Mouse (Mus musculus): Measurements from ENCODE around the gene 4632433K11Rik. TPM values are rescaled to one million over a fixed set of nuclear protein-coding genes. Genes with fewer than 3 reads are reported as not detected.

The 4632433K11Rik gene
- polyA plus RNA-seq, 1 experiment: not detected

DNA sequence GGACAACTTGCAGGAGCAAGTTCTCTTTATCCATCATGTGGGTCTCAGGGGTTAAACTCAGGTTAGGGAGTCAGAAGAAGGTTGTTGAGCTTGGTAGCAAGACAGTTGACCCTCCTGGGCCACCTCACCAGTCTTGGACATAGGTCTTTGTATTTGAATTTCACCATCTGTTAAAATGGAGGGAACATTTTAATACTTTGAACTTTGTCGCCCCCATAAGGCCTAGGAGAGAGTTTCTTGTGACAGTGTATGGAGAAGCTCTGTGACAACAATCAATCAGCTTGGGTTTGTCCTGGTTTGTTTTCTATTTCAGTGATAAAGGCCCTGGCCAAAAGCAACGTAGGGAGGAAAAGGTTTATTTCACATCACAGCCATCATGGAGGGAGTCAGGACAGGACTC, 13.4 kb downstream of the 4632433K11Rik start:
- H3K4me3 ChIP-seq (ENCODE audit: control insufficient read depth, low read depth, low read length): no peak overlapping the region
- peaks cover 5% of the 10 kb centered on the region for H3K4me1 ChIP-seq (ENCODE audit: control insufficient read depth, insufficient read depth, low read length)
- H3K27me3 ChIP-seq (ENCODE audit: control insufficient read depth, insufficient read depth, low read length): no peaks in the 10 kb centered on the region
- TF ChIP-seq POLR2A (IDR thresholded peaks at IDR 0.05; ENCODE audit: control insufficient read depth, low read depth, low read length): no peak
- no peak for TF ChIP-seq CTCF (IDR thresholded peaks at IDR 0.05; ENCODE audit: control insufficient read depth, insufficient read depth, insufficient replicate concordance, low read depth, low read length)
- no peak overlapping the region for H3K27ac ChIP-seq (ENCODE audit: control insufficient read depth, insufficient read depth, low read depth, low read length)
- H3K36me3 ChIP-seq (ENCODE audit: control insufficient read depth, insufficient read depth, low read length): no peaks in the 10 kb centered on the region

DNA sequence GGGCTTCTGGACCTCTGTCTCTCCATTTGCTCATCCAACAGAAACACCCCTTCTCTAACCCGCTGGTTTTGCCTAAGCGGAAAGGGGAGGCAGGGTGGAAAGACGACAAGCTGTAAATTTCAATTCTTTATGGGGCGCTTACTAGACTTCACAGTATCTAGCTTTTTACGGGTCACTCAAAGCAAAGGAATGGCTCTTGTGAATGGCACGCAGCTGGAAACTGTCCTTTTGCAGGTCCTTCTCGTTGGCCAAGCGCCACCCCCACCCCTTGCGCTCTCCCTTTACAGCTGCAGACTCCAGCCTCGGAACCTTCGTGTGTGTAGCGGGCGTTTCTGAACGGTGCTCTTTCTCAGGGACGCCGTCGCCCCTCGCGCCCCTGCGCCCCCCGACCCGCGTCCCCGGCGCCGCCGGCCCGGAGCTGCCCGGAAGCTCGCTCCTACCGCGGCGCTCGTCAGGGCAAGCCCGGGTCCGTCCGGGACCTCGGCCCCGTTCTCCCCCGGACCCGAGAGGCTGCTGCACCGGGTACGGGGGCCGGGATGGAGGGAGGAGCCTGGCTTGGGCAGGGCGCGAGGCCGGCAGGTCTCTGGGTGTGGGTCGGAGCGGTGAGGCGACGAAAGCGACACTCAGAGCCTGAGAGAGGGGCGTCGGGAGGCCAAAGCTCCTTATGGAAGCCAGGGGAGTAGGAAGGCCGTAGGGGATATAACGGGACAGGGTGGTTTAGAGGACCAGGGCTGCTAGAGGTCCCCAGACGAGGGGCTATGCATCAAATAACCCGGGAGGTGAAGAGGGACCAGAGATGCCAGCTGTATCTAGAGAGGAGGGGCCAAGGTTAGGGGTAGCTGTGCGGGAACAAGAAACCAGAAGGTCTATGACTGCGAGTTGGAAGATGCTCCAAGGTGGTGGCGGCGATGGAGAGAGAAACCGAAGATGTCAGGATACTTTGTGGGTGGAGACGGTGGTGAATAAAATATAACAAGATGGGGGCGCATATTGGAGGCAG, 17.6 kb downstream of the 4632433K11Rik start, which contains the start of gene Zfp580:
TSS of gene Zfp580 (plus strand) at position 346 of the 1,000 bp plus-strand sequence.
- TF ChIP-seq CTCF (IDR thresholded peaks at IDR 0.05; ENCODE audit: control insufficient read depth, insufficient read depth, insufficient replicate concordance, low read depth, low read length) (no peak), POLR2A (IDR thresholded peaks at IDR 0.05; ENCODE audit: control insufficient read depth, low read depth, low read length) (peak; percentile 42; the same call in 1 of the 2 replicates)
- H3K27me3 ChIP-seq (ENCODE audit: control insufficient read depth, insufficient read depth, low read length): no peaks in the 10 kb centered on the region
- no peaks in the 10 kb centered on the region for H3K36me3 ChIP-seq (ENCODE audit: control insufficient read depth, insufficient read depth, low read length)
- peak within 1 kb of the TSS; percentile 76 for H3K27ac ChIP-seq (ENCODE audit: control insufficient read depth, insufficient read depth, low read depth, low read length)
- H3K4me1 ChIP-seq (ENCODE audit: control insufficient read depth, insufficient read depth, low read length): peaks cover 32% of the 10 kb centered on the region
- H3K4me3 ChIP-seq (ENCODE audit: control insufficient read depth, low read depth, low read length): peak within 1 kb of the TSS; percentile 94

DNA sequence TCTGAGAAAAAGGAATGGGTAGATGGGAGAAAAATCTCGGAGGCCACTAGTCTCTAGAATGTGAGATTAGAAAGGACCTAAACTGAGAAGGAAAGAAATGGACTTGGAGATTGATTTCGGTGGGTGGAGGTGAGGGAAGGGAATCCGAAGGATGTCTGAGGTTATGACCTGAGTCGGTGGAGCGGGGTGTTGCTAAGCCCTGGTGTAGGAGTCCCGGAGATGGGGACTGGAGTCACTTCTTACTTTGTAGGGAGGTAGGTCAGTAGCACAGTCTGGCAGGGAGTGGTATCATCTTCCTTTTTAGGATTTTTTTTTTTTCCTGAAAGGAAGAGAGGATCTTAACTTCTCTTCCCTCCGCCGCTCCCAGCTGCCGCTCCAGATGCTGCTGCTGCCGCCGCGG, 18.5 kb downstream of the 4632433K11Rik start:
- Histone ChIP-seq H3K36me3 (ENCODE audit: control insufficient read depth, insufficient read depth, low read length) (no peaks in the 10 kb centered on the region), H3K27ac (ENCODE audit: control insufficient read depth, insufficient read depth, low read depth, low read length) (no peak overlapping the region), H3K4me1 (ENCODE audit: control insufficient read depth, insufficient read depth, low read length) (peaks cover 40% of the 10 kb centered on the region), H3K27me3 (ENCODE audit: control insufficient read depth, insufficient read depth, low read length) (no peaks in the 10 kb centered on the region), H3K4me3 (ENCODE audit: control insufficient read depth, low read depth, low read length) (peak overlapping the region; percentile 12)
- TF ChIP-seq POLR2A (IDR thresholded peaks at IDR 0.05; ENCODE audit: control insufficient read depth, low read depth, low read length): no peak
- TF ChIP-seq CTCF (IDR thresholded peaks at IDR 0.05; ENCODE audit: control insufficient read depth, insufficient read depth, insufficient replicate concordance, low read depth, low read length): no peak

DNA sequence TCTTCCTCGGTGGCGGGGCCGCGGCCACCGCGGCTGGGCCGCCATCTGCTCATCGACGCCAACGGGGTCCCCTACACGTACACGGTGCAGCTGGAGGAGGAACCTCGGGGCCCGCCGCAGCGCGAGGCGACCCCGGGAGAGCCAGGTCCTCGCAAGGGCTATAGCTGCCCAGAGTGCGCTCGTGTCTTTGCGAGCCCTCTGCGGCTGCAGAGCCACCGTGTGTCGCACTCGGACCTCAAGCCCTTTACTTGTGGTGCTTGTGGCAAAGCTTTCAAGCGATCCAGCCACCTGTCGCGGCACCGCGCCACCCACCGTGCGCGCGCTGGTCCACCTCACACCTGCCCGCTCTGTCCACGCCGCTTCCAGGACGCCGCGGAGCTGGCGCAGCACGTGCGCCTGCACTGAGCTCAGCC, 19.0 kb downstream of the 4632433K11Rik start:
- TF ChIP-seq POLR2A (IDR thresholded peaks at IDR 0.05; ENCODE audit: control insufficient read depth, low read depth, low read length) (no peak), CTCF (IDR thresholded peaks at IDR 0.05; ENCODE audit: control insufficient read depth, insufficient read depth, insufficient replicate concordance, low read depth, low read length) (no peak)
- no peaks in the 10 kb centered on the region for H3K27me3 ChIP-seq (ENCODE audit: control insufficient read depth, insufficient read depth, low read length)
- no peaks in the 10 kb centered on the region for H3K36me3 ChIP-seq (ENCODE audit: control insufficient read depth, insufficient read depth, low read length)
- H3K4me1 ChIP-seq (ENCODE audit: control insufficient read depth, insufficient read depth, low read length): peaks cover 45% of the 10 kb centered on the region
- no peak overlapping the region for H3K27ac ChIP-seq (ENCODE audit: control insufficient read depth, insufficient read depth, low read depth, low read length)
- peak overlapping the region; percentile 89 for H3K4me3 ChIP-seq (ENCODE audit: control insufficient read depth, low read depth, low read length)

DNA sequence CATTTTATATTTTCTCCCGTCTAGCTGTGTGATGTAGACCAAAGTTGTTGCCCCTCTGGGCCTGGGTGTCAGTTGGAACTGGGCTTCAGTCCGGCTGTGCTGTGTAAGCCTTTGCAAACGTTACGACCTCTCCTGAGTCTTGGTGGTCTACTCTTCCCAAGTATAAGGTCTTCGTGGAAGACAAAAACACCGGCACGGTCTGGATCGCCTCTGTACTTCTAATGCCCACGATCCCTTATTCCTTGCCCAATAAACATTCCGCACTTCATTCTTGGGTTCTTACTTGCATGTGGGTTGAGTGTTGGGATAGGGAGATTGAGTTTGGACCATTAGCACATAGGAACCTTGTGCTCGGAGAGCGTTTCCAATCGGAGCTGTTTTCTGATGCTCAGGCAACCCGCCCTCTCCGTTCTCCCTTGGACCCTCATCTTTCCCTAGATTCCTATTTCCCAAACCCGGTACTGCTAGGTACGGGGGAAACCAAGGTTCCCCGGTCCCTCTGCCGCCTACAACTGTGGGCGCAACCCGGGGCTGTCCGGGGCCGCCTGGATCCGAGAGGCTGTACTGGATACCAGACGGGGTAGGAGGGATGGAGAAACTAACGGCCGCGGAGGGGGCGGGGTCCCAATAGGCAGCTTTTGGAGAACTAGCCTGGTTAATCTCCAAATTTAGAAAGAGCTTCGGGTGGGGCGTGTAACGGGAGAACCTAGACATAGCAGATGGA, 19.7 kb downstream of the 4632433K11Rik start:
- Histone ChIP-seq H3K36me3 (ENCODE audit: control insufficient read depth, insufficient read depth, low read length) (no peaks in the 10 kb centered on the region), H3K27ac (ENCODE audit: control insufficient read depth, insufficient read depth, low read depth, low read length) (peak overlapping the region; percentile 90), H3K4me3 (ENCODE audit: control insufficient read depth, low read depth, low read length) (peak overlapping the region; percentile 89), H3K27me3 (ENCODE audit: control insufficient read depth, insufficient read depth, low read length) (no peaks in the 10 kb centered on the region), H3K4me1 (ENCODE audit: control insufficient read depth, insufficient read depth, low read length) (peaks cover 46% of the 10 kb centered on the region)
- TF ChIP-seq CTCF (IDR thresholded peaks at IDR 0.05; ENCODE audit: control insufficient read depth, insufficient read depth, insufficient replicate concordance, low read depth, low read length) (no peak), POLR2A (IDR thresholded peaks at IDR 0.05; ENCODE audit: control insufficient read depth, low read depth, low read length) (no peak)

DNA sequence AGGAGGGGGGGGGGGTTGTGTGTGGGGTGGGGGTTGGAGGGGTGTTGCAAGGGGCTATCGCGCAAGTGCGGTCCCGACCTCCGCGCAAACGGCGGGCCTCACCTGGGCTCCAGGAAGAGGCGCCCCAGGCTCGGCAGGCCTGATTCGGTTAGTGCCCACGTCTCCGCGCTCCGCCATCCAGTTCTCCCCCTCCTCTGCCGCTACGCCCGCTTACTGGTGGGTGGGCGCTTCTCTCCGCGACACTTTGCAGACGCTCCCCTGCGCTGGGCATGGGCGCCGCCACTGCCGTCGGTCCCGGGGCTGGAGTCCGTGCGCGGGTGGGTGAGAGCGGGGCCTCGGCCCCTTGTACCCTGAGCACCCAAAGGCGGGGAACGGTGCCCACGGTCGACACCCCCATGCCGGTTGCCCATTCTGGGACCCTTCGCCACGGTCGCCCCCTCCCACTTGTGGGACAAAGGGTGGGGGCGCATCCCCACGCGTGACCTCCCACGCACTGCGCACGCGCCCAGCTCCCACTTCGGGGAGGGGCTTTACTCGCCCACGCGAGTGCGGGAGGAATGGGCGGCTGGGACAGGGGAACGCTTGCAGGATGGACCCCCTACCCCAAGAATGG, 22.8 kb downstream of the 4632433K11Rik start:
- peak overlapping the region; percentile 63; the same call in 1 of the 2 replicates for H3K27ac ChIP-seq (ENCODE audit: control insufficient read depth, insufficient read depth, low read depth, low read length)
- peaks cover 56% of the 10 kb centered on the region for H3K4me1 ChIP-seq (ENCODE audit: control insufficient read depth, insufficient read depth, low read length)
- H3K36me3 ChIP-seq (ENCODE audit: control insufficient read depth, insufficient read depth, low read length): no peaks in the 10 kb centered on the region
- no peaks in the 10 kb centered on the region for H3K27me3 ChIP-seq (ENCODE audit: control insufficient read depth, insufficient read depth, low read length)
- peak overlapping the region; percentile 88 for H3K4me3 ChIP-seq (ENCODE audit: control insufficient read depth, low read depth, low read length)
- TF ChIP-seq POLR2A (IDR thresholded peaks at IDR 0.05; ENCODE audit: control insufficient read depth, low read depth, low read length) (0 out of 2 replicates have a peak, but pooled peaks have one; percentile 1), CTCF (IDR thresholded peaks at IDR 0.05; ENCODE audit: control insufficient read depth, insufficient read depth, insufficient replicate concordance, low read depth, low read length) (no peak)

Data from testis, adult 2 months (tissue).